Mouse (Mus musculus): Measurements from ENCODE around the gene Hdhd5. TPM values are rescaled to one million over a fixed set of nuclear protein-coding genes. Genes with fewer than 3 reads are reported as not detected.

Gene Hdhd5
- polyA plus RNA-seq, 1 experiment from 2014 or later: 15.1 TPM

DNA sequence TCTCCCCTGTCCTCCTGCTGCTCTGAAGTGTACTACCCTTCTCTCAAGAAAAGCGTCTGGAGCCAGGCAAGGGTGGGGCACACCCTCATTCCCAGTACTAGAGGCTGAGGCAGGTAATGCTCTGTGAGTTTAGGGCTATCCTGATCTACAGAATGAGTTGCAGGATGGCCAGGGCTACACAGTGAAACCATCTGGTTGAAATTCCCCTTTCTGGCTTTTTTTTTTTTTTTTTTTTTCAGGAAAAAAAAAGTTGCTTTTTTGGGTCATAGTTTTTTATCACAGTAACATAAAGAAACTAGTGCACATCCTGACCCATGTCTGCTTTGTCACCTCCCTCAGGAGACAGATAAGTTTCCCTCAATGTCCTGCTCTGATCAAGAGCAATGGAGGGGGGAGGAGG lies 24.0 kb upstream of the Hdhd5 start:
- H3K4me2 ChIP-seq: no peak overlapping the region
- 80% methylated on average over 1 of the region's 1 CpGs for WGBS
- H3K36me3 ChIP-seq: no peaks in the 10 kb centered on the region
- H3K9me3 ChIP-seq: no peaks in the 10 kb centered on the region
- no peak overlapping the region for H3K9ac ChIP-seq
- no peak for ATAC-seq (ENCODE audit: low read depth)
- no peak overlapping the region for H3K27ac ChIP-seq (replicated peaks)
- no peak overlapping the region for H3K4me3 ChIP-seq
- H3K4me1 ChIP-seq (replicated peaks): peaks cover 6% of the 10 kb centered on the region
- no peaks in the 10 kb centered on the region for H3K27me3 ChIP-seq

GRCm38 (mm10) chr6:120550173-120550572 lies 19.1 kb upstream of the Hdhd5 start:
- no peaks in the 10 kb centered on the region for H3K27me3 ChIP-seq
- H3K4me1 ChIP-seq (replicated peaks): peaks cover 10% of the 10 kb centered on the region
- H3K36me3 ChIP-seq: no peaks in the 10 kb centered on the region
- ATAC-seq (ENCODE audit: low read depth): no peak
- no peaks in the 10 kb centered on the region for H3K9me3 ChIP-seq
- no peak overlapping the region for H3K4me2 ChIP-seq
- no peak overlapping the region for H3K27ac ChIP-seq (replicated peaks)
- no peak overlapping the region for H3K9ac ChIP-seq
- no peak overlapping the region for H3K4me3 ChIP-seq
- 16% methylated on average over 2 of the region's 2 CpGs for WGBS

DNA sequence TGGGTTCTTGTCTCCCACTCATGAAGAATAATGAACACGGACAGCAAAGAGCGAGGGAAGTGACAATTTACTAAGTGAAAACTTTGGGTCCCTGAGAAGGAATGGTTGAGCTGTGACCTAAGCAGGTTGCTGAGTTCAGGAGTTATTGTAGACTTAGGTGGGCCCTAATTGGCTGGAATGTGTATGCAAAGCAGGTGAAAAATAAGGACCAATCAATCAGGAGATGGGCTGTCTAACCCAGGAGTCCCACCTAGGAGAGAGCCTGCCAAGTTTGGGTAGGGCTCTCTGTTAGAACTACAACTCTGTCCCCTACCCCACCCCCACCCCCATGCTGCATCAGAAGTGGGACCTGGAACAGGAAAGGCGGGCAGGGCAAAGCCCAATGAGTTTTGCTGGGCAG lies 17.5 kb upstream of the Hdhd5 start:
- Histone ChIP-seq H3K9ac (no peak overlapping the region), H3K4me3 (no peak overlapping the region), H3K27me3 (no peaks in the 10 kb centered on the region), H3K4me1 (replicated peaks) (peaks cover 10% of the 10 kb centered on the region), H3K4me2 (no peak overlapping the region), H3K9me3 (no peaks in the 10 kb centered on the region), H3K27ac (replicated peaks) (no peak overlapping the region), H3K36me3 (no peaks in the 10 kb centered on the region)
- 96% methylated on average over 3 of the region's 3 CpGs for WGBS
- no peak for ATAC-seq (ENCODE audit: low read depth)

GRCm38 (mm10) chr6:120546973-120547372 lies 15.9 kb upstream of the Hdhd5 start:
- WGBS: 77% methylated on average over 4 of the region's 4 CpGs
- Histone ChIP-seq H3K4me2 (no peak overlapping the region), H3K9me3 (no peaks in the 10 kb centered on the region), H3K9ac (no peak overlapping the region), H3K27ac (replicated peaks) (no peak overlapping the region), H3K4me1 (replicated peaks) (peaks cover 10% of the 10 kb centered on the region), H3K36me3 (no peaks in the 10 kb centered on the region), H3K4me3 (no peak overlapping the region), H3K27me3 (no peaks in the 10 kb centered on the region)
- no peak for ATAC-seq (ENCODE audit: low read depth)

DNA sequence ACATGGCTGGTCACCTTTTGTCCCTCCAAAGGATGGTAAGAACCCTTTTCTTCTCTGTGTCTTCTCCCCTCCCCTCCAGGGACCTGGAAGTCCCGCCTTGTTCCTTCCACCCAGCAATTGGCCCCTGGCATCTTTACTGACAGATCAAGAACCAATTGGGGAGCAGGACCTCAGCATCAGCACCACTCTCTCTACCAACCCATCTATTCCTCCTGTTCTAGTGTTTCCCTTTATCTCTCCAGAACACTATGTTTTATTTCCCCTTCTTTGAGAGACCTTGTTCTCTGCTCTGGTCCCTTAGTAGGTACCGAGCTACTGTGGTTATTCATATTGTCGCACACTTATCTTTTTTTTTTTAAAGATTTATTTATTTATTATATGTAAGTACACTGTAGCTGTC lies 15.2 kb upstream of the Hdhd5 start:
- Histone ChIP-seq H3K4me2 (no peak overlapping the region), H3K4me3 (no peak overlapping the region), H3K27me3 (no peaks in the 10 kb centered on the region), H3K4me1 (replicated peaks) (peaks cover 10% of the 10 kb centered on the region), H3K27ac (replicated peaks) (no peak overlapping the region), H3K9ac (no peak overlapping the region), H3K36me3 (no peaks in the 10 kb centered on the region), H3K9me3 (no peaks in the 10 kb centered on the region)
- ATAC-seq (ENCODE audit: low read depth): no peak
- 96% methylated on average over 3 of the region's 3 CpGs for WGBS

DNA sequence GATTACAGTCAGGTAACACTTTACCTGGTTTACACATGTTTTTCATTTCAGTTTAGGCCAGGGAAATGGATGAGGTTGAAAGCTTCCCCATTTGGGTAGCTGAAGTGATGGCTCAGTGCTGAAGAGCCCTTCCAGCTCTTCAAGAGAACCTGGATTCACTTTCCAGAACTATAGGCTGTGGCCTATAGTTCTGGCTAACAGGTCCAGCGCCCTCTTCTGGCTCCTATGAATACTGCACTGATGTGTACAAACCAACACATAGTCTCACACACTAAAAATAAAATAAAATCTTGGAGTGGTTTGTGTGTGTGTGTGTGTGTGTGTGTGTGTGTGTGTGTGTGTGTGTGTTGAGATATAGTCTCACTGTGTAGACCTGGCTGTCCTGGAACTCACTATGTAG lies 10.9 kb upstream of the Hdhd5 start:
- no peak for ATAC-seq (ENCODE audit: low read depth)
- WGBS: 4% methylated on average over 1 of the region's 1 CpGs
- H3K36me3 ChIP-seq: no peaks in the 10 kb centered on the region
- no peak overlapping the region for H3K27ac ChIP-seq (replicated peaks)
- no peaks in the 10 kb centered on the region for H3K27me3 ChIP-seq
- H3K9me3 ChIP-seq: no peaks in the 10 kb centered on the region
- peaks cover 11% of the 10 kb centered on the region for H3K4me1 ChIP-seq (replicated peaks)
- H3K9ac ChIP-seq: no peak overlapping the region
- H3K4me3 ChIP-seq: no peak overlapping the region
- no peak overlapping the region for H3K4me2 ChIP-seq

DNA sequence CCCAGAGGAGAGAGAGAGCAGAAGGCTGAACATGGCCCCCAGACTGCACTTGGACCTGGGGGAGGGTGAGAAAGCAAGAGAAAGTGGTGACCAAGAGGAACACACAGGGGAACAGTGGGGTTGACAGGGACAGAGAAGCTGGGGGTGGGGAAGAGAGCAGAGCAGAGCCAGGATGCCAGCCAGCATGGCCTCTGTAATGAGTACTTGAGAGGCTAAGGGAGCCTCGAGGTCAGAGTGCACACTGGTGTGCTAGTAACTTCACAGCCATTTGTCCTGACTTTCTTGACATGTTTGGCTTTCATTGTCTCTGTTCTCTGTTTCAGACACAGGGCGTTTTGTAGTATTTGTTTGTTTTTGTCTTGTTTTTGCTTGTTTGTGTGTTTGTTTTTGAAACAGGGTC lies 10.3 kb upstream of the Hdhd5 start:
- Histone ChIP-seq H3K27me3 (no peaks in the 10 kb centered on the region), H3K9ac (no peak overlapping the region), H3K9me3 (no peaks in the 10 kb centered on the region), H3K4me2 (no peak overlapping the region), H3K27ac (replicated peaks) (no peak overlapping the region), H3K4me3 (no peak overlapping the region), H3K36me3 (no peaks in the 10 kb centered on the region), H3K4me1 (replicated peaks) (peaks cover 11% of the 10 kb centered on the region)
- ATAC-seq (ENCODE audit: low read depth): no peak
- WGBS: 61% methylated on average over 2 of the region's 2 CpGs

DNA sequence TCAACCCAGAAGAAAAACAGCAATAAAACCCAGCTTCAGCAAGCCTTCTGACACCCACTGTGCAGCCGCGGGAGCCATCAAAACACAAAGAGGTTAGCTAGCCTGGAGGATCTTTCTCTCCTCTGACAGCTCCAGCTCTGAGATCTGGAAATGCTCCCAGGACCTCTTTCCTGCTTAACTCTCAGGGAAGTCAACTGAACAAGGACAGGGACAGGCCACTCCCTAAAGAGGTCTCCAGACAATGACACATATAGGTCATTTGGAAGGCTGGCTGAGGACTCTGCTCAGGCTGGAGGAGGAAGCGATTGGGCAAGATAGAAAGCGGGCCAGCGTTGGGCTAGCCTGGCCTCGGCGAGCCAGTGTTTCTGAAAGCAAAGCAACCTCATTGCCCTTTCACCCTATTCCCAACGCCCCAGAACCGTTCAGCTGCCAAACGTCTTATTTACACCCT lies 8.7 kb upstream of the Hdhd5 start:
- ATAC-seq (ENCODE audit: low read depth): 0 out of 2 replicates have a peak, but pooled peaks have one; percentile 14
- H3K27ac ChIP-seq (replicated peaks): peak overlapping the region; percentile 19
- H3K4me2 ChIP-seq: no peak overlapping the region; the same call in 1 of the 2 replicates
- peaks cover 11% of the 10 kb centered on the region for H3K4me1 ChIP-seq (replicated peaks)
- no peaks in the 10 kb centered on the region for H3K9me3 ChIP-seq
- no peaks in the 10 kb centered on the region for H3K36me3 ChIP-seq
- H3K4me3 ChIP-seq: no peak overlapping the region
- H3K27me3 ChIP-seq: no peaks in the 10 kb centered on the region
- H3K9ac ChIP-seq: peak overlapping the region; percentile 60; the same call in 1 of the 2 replicates
- WGBS: 32% methylated on average over 10 of the region's 10 CpGs

GRCm38 (mm10) chr6:120539132-120539759 lies 8.1 kb upstream of the Hdhd5 start:
- Histone ChIP-seq H3K4me2 (peak overlapping the region; percentile 56), H3K27me3 (no peaks in the 10 kb centered on the region), H3K9me3 (no peaks in the 10 kb centered on the region), H3K27ac (replicated peaks) (peak overlapping the region; percentile 19; the same call in 1 of the 2 replicates), H3K4me1 (replicated peaks) (peaks cover 11% of the 10 kb centered on the region), H3K36me3 (no peaks in the 10 kb centered on the region), H3K9ac (peak overlapping the region; percentile 60), H3K4me3 (peak overlapping the region; percentile 30)
- 2% methylated on average over 16 of the region's 16 CpGs for WGBS
- ATAC-seq (ENCODE audit: low read depth): peak; percentile 90

DNA sequence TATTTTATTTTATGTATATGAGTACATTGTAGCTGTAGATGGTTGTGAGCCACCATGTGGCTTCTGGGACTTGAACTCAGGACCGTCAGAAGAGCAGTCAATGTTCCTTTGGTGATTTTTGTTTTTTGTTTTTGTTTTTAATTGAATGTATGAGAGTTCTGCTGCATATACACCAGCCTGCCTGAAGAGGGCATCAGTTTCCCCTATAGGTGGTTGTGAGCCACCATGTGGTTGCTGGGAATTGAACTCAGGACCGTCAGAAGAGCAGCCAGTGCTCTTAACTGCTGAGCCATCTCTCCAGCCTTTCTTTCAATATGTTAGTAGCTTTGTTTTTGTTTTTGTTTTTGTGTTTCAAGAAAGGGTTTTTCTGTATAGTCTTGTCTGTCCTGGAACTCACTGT lies 5.2 kb upstream of the Hdhd5 start:
- no peak overlapping the region for H3K4me3 ChIP-seq
- ATAC-seq (ENCODE audit: low read depth): no peak
- H3K9me3 ChIP-seq: no peaks in the 10 kb centered on the region
- no peaks in the 10 kb centered on the region for H3K27me3 ChIP-seq
- WGBS: 77% methylated on average over 2 of the region's 2 CpGs
- peaks cover 17% of the 10 kb centered on the region for H3K4me1 ChIP-seq (replicated peaks)
- no peaks in the 10 kb centered on the region for H3K36me3 ChIP-seq
- no peak overlapping the region for H3K4me2 ChIP-seq
- no peak overlapping the region for H3K27ac ChIP-seq (replicated peaks)
- no peak overlapping the region for H3K9ac ChIP-seq

DNA sequence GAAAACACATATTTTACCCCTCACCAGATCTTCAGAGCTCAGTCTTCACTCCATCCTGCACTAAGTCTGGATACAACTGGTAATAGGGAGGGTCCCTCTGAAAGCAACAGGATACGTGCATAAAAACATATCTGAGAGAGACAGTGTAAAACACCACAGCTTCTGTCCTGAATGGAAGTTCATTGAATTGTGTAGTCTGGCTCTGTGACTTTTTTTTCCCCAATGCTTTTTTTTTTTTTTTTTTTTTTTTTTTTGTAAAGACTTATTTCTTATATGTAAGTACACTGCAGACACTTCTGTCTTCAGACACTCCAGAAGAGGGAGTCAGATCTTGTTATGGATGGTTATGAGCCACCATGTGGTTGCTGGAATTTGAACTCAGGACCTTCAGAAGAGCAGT lies 1.5 kb upstream of the Hdhd5 start:
- H3K4me3 ChIP-seq: no peak overlapping the region
- H3K9me3 ChIP-seq: no peaks in the 10 kb centered on the region
- no peak overlapping the region for H3K9ac ChIP-seq
- no peak overlapping the region for H3K4me2 ChIP-seq
- H3K27ac ChIP-seq (replicated peaks): no peak overlapping the region
- H3K27me3 ChIP-seq: no peaks in the 10 kb centered on the region
- H3K36me3 ChIP-seq: no peaks in the 10 kb centered on the region
- H3K4me1 ChIP-seq (replicated peaks): peaks cover 32% of the 10 kb centered on the region
- 80% methylated on average over 1 of the region's 1 CpGs for WGBS
- ATAC-seq (ENCODE audit: low read depth): no peak

DNA sequence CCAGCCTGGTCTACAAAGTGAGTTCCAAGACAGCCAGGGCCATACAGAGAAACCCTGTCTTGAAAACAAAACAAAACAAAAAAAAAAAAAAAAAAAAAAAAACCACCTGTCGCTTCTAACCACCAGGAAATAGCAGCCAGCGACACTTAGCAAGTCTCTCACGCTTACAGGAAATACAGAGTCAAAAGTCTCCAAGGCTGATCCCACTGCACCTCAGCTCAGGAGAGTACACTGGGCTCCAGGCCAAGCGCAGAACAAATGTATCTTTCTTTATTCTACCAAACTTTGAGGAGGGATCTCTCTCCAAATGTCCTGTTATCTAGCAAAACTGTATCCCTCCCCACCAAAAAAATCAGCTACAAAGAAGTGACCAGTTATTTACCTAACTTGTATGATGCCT lies 2.0 kb downstream of the Hdhd5 start:
- 75% methylated on average over 4 of the region's 4 CpGs for WGBS
- no peak for ATAC-seq (ENCODE audit: low read depth)
- peak overlapping the region; percentile 28; the same call in 1 of the 2 replicates for H3K27ac ChIP-seq (replicated peaks)
- no peaks in the 10 kb centered on the region for H3K36me3 ChIP-seq
- no peak overlapping the region for H3K4me3 ChIP-seq
- H3K9me3 ChIP-seq: no peaks in the 10 kb centered on the region
- peak overlapping the region; percentile 66; the same call in 1 of the 2 replicates for H3K4me2 ChIP-seq
- H3K27me3 ChIP-seq: no peaks in the 10 kb centered on the region
- no peak overlapping the region for H3K9ac ChIP-seq
- peaks cover 36% of the 10 kb centered on the region for H3K4me1 ChIP-seq (replicated peaks)

GRCm38 (mm10) chr6:120524796-120525195 lies 6.3 kb downstream of the Hdhd5 start:
- H3K4me2 ChIP-seq: no peak overlapping the region
- H3K9ac ChIP-seq: no peak overlapping the region
- no peak overlapping the region for H3K27ac ChIP-seq (replicated peaks)
- ATAC-seq (ENCODE audit: low read depth): no peak
- no peaks in the 10 kb centered on the region for H3K9me3 ChIP-seq
- 96% methylated on average over 5 of the region's 5 CpGs for WGBS
- H3K36me3 ChIP-seq: peaks cover 37% of the 10 kb centered on the region
- no peak overlapping the region for H3K4me3 ChIP-seq
- peaks cover 22% of the 10 kb centered on the region for H3K4me1 ChIP-seq (replicated peaks)
- H3K27me3 ChIP-seq: no peaks in the 10 kb centered on the region
